Mouse (Mus musculus) inflammation-experienced regulatory T-cells, adult 6 months (primary cell): ENCODE data around the gene Comt. TPM values are rescaled to one million over a fixed set of nuclear protein-coding genes. Genes with fewer than 3 reads are reported as not detected.
A peak's percentile ranks its signal among the peaks of the same experiment; 100 is the strongest.

ENCODE experiments used
- ATAC-seq: one replicate; pipeline ENCODE4 v1.8.0; 2017
- polyA plus RNA-seq, 3 experiments: library from polyadenylated mRNA; unstranded; fragments of 100-300 nt; shearing (Covaris generic); gene quantifications; one replicate each; pipeline ENCODE4 v1.2.1; 2017

Gene Comt
- polyA plus RNA-seq = 10 to 100 TPM; 51.4 to 56.7 (median 52.3) TPM

DNA sequence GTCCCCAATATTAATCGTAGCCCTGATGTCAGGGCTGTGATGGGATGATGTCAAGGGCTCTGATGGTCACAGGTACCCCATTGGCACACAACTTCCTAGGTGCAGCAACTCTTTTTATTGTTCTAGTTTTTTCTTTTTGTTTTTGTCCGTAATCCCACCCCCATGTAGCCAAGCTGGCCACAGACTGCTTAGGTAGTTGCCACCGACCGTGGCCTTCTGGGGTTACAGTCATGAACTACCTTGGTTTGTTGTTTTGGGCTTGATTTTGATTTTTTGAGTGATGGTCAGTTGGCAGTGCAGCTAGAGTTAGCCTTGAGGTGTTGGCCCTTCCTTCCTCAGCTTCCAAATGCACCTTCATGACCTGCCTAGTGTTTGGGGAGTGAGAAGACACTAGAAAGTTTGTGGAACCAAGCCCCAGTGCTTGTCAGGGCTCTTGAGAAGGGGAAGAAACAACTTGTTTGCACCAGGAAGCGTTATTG is at the start of gene Comt:
Comt (minus strand) TSS at position 51 of the 479 bp plus-strand sequence.
- ATAC-seq = no peak

DNA sequence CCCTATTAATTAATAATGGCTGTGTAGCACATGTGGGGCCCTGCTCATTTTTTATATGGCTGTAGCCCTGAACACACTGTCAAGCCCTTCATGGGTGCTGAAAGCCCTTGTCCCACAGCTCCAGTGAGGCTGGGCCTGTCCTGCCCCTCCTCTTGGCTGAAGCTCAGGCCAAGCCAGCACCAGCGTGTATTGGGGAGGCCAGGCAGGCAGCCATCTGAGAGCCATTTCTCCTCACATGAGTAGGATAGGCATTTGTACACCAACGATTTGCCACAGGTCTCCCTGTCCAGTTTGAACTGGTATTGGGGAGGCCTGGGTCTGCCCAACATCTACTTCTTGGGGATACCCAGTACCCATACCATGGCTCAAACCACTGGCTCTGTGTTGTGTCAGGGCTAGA is 47.4 kb upstream of the Comt start:
- no peak for ATAC-seq

DNA sequence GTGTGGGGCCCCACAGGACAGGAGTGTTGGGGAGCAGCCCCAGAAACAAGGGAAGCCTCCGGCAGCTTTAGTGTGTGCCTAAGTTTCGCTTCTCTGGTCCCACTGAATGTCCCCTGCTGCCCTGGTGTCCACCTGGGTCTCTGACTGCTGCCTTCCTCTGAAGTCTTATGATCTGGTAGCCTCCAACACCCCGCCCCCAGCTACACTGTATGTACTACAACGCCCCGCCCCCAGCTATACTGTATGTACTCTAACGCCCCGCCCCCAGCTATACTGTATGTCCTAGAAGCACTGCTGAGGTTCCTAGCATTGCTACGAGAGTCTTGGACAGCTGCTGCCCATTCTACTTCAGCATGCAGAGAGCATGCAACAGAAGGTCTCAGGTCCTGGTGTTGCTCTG is 46.3 kb upstream of the Comt start:
- no peak for ATAC-seq

DNA sequence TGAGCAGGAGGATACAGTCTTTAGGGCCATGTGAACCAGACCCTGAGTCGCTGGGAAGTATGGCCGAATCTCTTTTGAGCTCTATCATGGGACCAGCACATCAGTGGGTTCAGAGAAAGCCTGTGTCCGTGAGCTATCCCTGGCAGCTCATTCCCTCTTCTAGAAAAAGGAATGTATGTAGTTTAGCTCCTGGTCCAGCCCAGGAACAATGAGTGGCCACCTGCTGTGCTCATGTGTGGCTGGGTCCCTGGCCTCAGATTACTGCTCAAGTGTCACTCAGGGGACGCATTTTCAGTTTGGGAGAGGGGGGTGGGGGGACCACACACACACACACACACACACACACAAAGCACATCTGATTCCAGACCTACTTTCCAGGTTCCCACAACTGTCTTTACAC is 45.8 kb upstream of the Comt start:
- ATAC-seq = no peak

DNA sequence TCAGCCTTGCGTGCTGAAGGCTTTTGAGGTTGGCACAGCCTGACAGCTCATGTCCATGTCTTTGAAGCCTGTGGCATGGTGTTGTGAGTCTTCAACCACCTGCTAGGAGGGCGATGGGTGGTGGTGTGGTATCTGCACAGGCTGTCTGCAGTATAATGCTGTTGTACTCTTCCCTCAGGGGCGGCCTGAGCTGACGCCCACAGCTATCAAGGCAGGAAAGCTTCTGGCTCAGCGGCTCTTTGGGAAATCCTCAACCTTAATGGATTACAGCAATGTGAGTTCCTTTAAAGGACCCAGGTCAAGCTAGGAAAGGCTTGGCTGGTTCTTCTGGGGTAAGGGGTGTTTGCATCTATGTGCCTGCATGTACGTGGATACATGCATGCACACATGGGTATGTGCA is 45.3 kb upstream of the Comt start:
- no peak for ATAC-seq

DNA sequence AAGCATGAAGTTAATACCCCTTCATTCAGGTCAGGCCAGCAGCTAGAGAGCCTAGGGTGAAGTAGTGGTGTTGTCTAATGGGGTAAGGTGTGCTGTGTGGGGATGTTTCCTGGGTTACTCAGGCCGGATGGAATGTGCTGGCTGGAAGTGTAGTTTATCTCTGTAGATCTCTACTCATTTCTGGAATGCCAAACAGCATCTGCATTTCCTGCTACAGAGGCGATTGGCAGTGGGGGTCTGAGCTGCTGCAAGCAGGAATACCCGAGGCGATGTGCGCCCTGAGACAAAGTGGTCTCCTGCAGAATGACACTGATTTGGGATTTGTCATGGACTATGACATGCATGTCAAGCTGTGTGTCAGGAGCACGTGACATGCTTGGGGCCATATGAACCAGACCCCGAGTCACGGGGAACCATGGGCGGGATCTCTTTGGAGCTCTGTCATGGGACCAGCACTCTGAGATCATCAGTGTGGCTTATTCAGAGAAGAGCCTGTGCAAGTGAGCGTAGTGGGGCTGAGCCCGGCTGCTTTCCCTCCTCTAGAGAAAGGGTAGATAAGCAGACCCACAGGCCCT is 44.8 kb upstream of the Comt start:
- ATAC-seq = no peak

DNA sequence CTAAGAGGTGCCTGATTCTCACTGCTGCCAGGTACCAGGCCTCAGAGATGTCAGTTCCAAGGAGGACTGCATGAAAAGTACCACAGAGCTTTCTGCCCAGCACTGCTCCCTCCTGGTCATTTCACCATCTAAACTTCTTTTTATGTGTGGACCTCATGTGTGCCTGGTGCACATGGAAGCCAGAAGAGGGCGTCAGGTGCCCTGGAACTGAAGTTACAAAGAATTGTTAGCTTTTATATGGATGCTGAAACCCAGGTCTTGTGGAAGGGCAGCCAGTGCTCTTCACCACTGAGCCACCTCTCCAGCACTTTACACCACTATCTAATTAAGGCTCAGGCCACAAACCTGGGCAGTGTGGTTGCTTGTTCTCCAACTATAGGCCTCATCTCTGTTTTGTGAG is 44.2 kb upstream of the Comt start:
- ATAC-seq = no peak

DNA sequence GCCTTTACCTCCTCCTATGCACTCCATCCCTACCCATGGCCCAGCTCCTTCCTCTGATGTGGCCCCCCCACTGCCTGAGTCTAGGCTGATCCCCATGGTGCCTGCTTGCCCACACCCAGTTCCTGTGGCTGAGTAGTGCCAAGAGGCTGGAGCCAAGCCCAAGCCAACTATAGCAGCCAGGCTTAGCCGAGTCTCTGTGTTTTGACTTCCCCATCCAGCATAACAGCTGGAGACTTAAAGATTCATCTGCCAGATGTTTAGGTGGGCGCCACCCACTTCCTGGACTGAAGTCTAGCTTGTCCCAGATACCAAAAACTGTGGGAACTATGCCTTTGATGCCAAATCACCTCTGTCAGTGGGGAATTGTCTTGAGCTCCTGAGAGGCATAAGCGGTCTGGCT is 37.6 kb upstream of the Comt start:
- ATAC-seq = no peak

DNA sequence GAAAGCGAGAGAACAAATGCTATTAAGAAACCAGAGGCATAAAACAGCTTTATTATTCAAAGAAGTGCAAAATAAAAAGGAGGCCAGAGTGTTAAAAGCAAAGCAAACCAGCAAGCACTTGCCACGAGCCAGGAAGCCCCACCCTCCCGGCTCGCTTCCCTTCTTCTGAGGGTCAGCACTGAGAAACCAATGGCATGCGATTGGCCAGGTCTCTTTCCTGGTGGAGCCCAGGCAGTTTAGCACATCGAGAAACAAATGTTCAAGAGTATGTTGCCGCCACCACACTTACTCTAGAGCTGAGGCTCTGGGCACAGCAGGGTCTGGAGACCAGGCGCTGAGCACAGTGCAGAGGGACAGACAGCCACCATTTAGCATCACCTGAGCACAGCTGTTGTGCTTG is 35.9 kb upstream of the Comt start:
- ATAC-seq = no peak

DNA sequence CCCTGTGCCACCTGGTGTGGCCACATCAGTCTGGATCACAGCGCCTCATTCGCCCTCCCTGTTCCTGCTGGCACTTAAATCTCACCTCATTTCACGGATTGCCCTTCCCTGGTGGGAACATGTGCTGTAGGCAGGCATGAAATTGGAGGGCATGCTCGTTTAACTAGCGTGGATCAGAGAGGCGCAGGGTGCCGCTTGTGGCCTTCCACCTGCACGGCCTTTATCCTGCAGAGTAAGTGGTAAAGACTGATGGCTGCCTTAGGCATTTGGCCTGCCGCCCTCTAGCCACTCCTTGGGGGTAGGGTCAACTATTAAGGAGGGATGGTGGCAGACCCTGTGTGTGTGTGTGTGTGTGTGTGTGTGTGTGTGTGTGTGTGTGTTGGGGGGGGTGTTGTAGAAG is 35.4 kb upstream of the Comt start:
- no peak for ATAC-seq

DNA sequence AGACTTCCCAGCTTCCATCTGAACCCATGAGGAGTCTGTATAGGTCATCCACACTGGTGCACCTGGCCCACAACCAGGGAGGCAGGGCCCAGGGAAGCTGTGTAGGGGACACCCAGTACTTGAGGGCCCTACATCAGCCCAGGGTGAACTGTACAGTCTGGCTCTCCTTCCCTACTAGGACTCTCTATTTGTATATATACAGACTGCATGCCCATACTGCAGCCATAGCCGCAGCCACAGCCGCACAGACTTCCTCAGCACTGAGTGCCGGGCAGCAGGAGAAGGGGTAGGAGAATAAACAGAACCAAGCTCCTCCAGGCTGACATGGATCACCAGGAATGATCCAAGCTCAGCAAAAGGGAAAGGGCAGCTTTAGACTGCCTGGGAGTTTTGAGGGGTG is 34.2 kb upstream of the Comt start:
- no peak for ATAC-seq

DNA sequence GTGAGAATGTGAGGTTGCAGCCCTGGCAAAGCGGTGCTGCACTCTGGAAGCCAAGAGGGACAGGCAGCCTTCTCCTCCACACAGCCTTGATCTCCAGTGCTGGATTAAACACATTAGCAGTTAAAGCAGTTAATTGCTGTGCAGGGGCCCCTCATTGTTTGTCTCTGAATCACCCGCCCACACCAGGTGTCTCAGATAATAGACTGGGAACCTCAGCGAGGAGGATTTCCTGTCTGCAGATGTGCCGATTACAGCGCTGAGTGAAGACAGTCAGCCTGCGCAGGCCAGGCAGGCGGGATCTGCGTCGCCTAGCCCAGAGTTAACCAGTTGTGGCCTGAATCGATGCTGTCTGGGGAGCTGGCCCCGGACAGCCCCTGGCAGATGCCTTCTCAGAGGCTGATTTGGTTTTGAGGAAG is 33.3 kb upstream of the Comt start:
- ATAC-seq = peak; percentile 99

DNA sequence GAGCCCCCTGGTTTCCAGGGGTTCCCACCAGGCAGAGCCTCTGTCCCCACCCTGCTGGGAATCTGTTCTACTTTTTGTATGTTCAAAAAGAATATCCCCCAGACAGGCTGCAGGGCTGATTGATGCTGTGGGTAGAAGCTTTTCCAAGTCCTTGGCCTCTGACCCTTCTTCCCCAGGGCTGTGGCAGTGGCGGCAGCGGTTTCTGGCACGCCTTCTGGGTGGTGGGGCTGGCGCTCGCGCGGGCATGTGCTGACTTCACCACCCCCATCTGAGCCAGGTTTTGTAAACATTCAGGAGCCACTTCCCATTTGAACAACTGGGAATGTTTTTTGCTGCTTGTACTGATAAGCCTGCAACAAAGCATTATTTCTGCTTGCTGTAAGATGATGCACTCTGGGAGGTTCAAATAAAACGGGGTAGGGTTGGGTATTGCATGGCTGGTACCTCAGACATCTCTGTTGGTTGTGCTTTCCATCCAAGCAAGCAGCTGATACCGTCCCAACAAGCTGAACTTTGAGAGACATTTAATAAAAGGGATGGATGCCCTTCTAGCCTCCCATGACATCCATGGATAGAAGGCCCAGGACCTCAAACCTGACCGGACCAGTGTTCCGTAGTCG is 32.8 kb upstream of the Comt start:
- ATAC-seq = peak; percentile 8

DNA sequence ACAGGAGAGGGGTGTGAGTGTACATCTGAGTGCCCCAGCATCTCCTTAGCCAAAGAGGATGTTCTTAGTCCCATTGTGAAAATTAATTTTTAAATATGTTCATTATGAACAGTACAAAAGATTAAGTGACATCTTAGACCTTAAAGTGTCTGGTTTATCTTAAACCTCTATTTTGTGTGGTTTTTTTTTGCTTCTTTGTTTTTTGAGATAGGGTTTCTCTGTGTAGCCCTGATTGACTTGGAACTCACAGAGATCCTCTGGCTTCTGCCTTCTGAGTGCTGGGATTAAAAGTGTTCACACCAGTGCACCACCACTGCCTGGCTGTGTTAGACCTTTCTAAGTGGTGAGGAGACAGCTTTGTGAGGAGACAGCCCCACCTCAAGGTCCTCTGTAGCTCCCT is 32.0 kb upstream of the Comt start:
- ATAC-seq = no peak

DNA sequence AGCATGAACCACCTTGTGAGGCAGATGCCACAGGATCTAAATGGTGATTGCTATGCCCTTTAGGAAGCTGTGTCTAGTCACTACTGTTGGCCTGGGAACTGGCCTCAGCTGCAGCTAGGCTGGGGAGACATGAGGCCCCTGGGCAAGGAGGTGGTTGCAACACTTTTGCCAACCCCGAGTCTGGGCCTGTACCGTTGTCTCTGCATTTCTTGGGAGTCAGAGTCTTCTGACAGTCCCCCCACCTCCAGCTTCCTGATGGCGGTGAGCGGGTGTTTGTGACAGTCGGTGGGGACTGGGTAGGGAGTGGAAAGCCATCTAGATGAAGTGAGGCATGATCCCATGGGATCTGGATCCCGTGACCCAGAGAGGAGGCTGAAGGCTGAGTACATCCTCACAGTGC is 28.8 kb upstream of the Comt start:
- no peak for ATAC-seq

DNA sequence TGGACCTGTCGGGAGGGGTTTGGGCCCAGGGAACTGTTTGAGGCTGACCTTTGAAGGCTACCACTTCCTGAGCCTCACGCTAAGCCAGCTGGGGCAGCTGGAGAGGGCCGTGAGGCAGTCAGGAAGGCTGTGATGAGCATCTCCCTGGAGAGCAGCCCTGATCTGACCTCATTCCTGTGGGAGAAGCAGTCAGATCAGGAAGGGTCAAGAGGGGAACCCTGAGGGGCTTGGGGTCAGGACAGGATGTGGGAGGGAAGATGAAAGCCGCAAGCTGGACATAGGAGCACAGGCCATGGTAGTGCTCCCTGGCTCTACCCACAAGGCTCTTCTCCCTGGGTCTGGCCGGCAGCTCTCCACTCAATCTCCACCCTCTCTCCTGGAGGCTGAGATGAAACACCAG is 27.2 kb upstream of the Comt start:
- no peak for ATAC-seq

DNA sequence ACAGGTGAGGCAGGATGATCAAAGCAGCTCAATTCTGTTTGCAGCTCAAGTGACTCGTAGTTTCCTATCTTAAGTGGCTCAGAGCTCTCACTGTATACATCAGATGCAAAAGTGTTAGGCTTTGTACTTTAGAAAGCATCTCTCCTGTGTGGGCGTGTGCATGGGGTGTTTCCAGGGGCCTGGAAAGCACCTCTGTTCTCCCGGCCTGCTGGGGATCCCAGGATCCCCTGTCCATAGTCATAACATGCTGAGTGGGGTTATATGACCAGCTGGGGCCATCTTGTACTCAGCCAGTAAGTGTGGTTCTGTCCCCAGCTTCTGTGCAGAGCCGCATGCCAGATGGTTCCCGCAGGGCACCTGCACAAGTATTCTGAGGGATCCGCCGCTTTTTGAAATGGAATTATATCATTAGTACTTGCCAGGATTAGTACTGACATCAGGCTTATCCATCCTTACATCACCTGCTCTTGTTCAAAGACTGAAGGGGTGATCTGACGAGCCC is 25.8 kb upstream of the Comt start:
- ATAC-seq = peak; percentile 74

DNA sequence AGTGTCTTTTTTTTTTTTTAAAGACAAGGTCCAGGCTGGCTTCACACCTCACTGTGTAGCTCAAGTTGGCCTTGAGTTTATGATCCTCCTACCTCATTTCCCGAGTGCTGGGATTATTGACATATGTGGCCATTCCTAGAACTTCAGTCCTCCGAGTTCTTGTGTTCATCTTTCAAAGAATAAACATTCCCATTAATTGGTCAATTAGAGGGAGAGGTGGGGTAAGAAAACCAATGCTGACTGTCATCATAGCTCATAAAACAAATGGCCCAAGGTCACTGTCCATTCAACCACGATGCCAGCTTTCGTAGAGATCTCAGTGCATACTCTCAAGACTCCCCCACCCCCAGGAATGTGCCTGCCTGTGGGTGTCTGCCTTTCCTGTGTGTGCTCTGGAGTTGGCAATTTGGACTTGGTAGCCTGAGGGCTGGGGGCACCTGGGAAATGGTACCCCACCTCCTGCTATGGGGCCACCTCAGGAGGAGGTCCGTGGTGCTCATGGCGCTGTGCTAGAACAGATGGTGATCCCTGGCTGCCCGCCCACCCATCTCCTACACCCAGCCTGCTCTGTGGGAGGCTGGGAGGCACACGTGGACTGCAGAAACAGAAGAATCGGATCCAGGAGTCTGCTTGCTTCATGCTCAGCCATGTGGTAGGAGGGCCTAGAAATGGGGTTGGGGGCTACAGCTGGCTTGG is 25.0 kb upstream of the Comt start:
- ATAC-seq = no peak

DNA sequence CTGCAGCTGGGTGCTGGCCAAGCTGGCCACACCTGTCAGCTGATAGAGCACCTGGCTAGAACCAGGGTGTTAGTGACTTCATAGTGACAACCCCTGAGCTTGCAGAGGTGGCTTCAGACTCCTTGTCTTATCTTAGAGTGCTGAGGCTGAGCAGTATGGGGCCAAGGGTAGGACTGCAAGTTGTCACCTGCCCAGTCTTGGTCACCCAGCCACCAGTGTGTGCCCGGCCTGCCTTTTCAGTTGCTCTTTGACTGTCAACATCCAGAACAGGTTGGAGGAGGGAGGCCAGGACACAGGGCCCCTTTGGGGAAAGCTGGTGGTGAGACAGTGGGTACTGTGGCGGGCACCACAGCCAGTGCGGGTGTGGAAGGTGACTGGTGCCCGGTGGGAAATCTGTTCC is 22.4 kb upstream of the Comt start:
- ATAC-seq = no peak

DNA sequence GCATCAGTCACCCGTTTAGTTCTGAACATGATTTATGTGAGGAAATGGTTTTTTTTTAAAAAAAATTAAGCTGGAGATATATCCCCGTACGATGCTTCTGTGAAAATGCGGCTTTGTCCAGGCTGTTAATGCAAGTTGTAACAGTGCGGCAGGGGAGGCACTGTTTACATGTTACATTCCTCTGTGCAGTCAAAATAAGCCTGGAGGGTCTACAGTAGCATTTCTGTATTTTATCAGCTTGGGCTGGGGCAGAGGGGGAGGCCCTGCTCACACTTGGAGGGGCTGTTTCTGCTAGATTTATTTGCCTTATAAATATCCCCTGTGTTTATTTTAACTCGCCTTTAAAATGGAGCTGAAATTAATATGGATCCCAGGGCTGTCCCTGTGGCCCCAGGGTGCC is 21.5 kb upstream of the Comt start:
- no peak for ATAC-seq

DNA sequence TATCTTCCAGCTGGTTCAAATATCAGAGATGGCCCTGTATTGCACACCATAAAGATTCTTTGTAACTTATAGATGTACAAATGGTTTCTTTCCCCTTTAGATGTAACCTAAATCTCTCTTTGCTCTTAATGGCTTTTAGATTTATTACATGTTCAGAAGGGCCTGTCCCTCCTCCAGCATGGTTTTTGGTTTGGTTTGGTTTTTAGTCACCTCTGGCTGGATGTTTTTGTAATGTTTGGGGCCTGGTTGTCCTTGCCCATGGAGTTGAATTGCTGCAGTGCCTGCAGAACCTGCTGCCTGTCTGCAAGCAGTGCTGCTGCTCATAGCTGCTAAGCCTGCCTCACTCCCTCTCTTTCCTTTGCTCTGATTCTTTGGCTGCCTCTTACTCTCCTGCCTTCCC is 20.6 kb upstream of the Comt start:
- peak; percentile 27 for ATAC-seq

DNA sequence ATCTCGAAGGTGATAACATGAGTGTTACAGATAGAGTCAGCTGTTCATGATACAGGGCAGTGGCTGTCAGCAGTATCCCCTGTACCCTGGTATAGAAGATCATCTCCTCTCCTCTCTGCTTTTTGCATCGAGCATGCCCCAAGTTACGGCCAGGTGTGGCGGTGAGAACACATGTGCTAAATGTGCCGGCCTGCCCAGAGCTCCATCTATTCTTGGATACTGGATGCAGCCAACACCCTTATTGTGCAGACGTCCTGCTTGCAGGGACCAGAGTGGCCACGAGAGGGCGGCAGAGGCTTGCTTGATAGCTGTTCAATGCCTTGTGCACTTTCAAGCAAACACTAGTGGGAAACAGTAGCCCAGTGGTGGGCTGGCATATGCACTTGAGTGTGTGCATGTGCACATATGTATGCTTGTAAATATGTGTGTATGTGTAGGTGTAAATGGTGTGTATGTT is 16.8 kb upstream of the Comt start:
- ATAC-seq = peak; percentile 92

DNA sequence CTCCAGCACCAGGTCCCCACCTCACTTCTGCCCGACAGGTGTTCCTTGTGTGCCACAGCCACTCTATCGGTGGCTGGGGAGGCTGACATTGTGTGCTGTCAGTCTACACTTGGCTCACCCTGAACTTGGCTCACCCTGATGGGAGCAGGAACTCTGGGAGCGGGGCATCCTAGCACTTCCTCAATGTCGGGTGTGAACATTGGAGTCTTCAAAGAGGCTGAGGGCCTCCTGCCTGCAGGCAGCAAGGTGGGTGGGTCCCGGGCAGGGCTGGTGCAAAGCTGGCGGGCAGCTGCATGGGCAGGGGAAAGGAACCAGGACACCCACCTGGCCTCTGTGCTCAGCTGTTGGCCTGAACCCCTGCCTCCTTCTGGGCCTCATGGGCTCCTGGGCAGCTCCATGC is 9.5 kb upstream of the Comt start:
- no peak for ATAC-seq

DNA sequence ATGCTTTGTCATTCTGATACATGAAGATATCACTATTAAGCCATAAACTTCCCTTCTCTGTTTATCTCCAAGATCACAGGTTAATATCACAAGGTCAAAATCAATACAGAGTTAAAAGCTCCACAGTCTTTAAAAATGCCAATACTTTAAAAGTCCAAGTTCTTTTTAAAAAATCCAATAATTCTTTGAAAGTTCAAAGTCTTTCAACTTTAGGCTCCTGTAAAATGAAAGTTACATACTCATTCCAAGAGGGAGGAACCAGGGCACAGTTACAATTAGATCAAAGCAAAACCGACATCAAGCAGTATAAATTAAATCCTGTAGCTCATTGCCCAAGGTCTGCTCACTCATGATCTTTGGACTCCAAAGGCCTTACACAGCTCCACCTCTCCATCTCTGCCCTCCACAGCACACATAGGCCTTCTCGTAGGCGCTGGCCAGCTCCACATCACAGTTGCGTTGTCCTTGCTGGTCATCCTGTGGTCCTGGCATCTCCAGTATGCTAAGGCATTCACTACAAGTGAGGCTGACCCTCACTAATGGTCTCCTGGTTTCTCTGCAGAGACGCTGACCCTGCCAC is 6.8 kb upstream of the Comt start:
- ATAC-seq = no peak
